8 mouse cellular contexts compared by ENCODE assay signal in the genomic region with DNA sequence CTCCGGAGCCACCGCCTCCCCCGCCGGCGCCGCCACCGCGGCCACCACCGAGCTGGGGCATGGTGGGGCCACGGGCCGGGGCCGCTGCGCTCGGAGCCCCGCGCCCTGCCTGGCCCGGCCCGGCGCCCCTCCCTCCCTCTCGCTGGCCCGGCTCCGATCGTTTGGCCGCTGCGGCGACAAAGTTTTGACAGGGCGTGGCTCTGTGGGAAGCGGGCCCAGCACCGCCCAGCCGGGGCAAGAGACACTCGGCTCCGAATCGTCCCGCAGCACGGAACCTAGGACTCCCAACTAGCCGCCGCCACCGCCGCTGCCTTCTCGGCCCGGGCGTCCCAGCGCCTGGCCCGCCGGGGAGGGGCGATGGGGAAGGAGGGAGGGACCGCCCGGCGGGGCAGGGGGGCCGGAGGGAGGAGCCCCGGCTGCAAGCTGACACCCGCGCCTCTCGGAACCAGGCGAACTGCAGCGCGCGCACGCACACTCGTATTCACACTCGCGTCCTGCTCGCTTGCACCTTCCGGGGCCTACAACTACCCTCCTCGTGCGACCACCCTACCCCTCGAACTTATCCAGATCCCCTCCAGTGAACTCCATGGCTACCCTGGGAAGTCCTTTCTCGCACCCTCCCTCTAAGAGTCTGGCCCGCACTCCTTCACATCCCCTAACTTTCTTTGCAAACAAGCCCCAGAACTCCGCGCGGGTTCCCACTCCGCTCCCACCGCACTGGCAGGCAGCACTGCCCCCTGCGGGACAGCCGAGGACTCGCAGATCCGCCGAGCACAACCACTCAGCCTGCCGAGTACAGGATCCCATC. TPM values are rescaled to one million over a fixed set of nuclear protein-coding genes. Genes with fewer than 3 reads are reported as not detected.
DNase-seq lines count a peak whose midpoint lies in the region; ATAC-seq lines count a peak whose summit lies in the region.

A gene (minus strand): TSS at position 363 of the 808 bp plus-strand sequence.

- H3K36me3 ChIP-seq in embryonic facial prominence, embryonic 11.5 days (replicated peaks; ENCODE audit: control insufficient read depth, insufficient read depth, low read depth, low read length) = no peaks in the 10 kb centered on the region
- H3K36me3 ChIP-seq in midbrain, embryonic 12.5 days = 0 out of 2 replicates have a peak, but pooled peaks cover 3% of the 10 kb centered on the region

- no peaks in the 10 kb centered on the region for H3K27me3 ChIP-seq in embryonic facial prominence, embryonic 11.5 days (ENCODE audit: control insufficient read depth, insufficient read depth, low read length)
- H3K27me3 ChIP-seq in midbrain, embryonic 12.5 days = peaks cover 24% of the 10 kb centered on the region

- under 1% methylated on average over 76 of the region's 80 CpGs for WGBS in embryonic facial prominence, embryonic 11.5 days
- under 1% methylated on average over 70 of the region's 80 CpGs for WGBS in midbrain, embryonic 12.5 days

- H3K4me3 ChIP-seq in embryonic facial prominence, embryonic 11.5 days (ENCODE audit: low read depth, low read length) = peak within 1 kb of the TSS; percentile 91
- peak within 1 kb of the TSS; percentile 88 for H3K4me3 ChIP-seq in midbrain, embryonic 12.5 days

- H3K9ac ChIP-seq in embryonic facial prominence, embryonic 11.5 days (replicated peaks; ENCODE audit: low read length) = peak within 1 kb of the TSS; percentile 90
- peak within 1 kb of the TSS; percentile 81 for H3K9ac ChIP-seq in midbrain, embryonic 12.5 days (replicated peaks)

- peak; percentile 85 for ATAC-seq in embryonic facial prominence, embryonic 11.5 days (replicated peaks; ENCODE audit: insufficient number of reproducible peaks, low FRiP score, low TSS enrichment, low read depth)
- ATAC-seq in midbrain, embryonic 12.5 days (ENCODE audit: low FRiP score, low read depth) = peak; percentile 88
- no peak for ATAC-seq in erythroid progenitor cell, adult 5-6 weeks (replicated peaks; ENCODE audit: low FRiP score, poor library complexity, severe bottlenecking)

- H3K4me1 ChIP-seq in embryonic facial prominence, embryonic 11.5 days (ENCODE audit: control insufficient read depth, insufficient read depth, low read length) = no peaks in the 10 kb centered on the region
- H3K4me1 ChIP-seq in midbrain, embryonic 12.5 days = peaks cover 19% of the 10 kb centered on the region

- H3K27ac ChIP-seq in embryonic facial prominence, embryonic 11.5 days (replicated peaks; ENCODE audit: low read depth, low read length) = peak within 1 kb of the TSS; percentile 90
- peak within 1 kb of the TSS; percentile 83 for H3K27ac ChIP-seq in midbrain, embryonic 12.5 days (replicated peaks)

- peak; percentile 96 for DNase-seq in adrenal gland, postnatal 14 days
- DNase-seq in embryonic facial prominence, embryonic 11.5 days (ENCODE audit: low spot score) = peak; percentile 93
- peak; percentile 99 for DNase-seq in heart, adult 11 months
- peak; percentile 85 for DNase-seq in kidney, adult 11 months
- DNase-seq in left cerebral cortex, postnatal 4 days = peak; percentile 91
- peak; percentile 79 for DNase-seq in skeletal muscle tissue, adult 2 months (ENCODE audit: low read depth, low spot score)

- peak within 1 kb of the TSS; percentile 46 for H3K4me2 ChIP-seq in embryonic facial prominence, embryonic 11.5 days (ENCODE audit: low read depth, low read length)
- peak within 1 kb of the TSS; percentile 94 for H3K4me2 ChIP-seq in midbrain, embryonic 12.5 days (replicated peaks)

- intact Hi-C loops in left cerebral cortex, postnatal 4 days (cut with DNase I) = loop anchor here (1.0 kb wide), 1 partner anchor 142 kb away; no protein-coding TSS in a partner anchor

- H3K9me3 ChIP-seq in embryonic facial prominence, embryonic 11.5 days (replicated peaks; ENCODE audit: control insufficient read depth, low read length) = no peaks in the 10 kb centered on the region
- no peaks in the 10 kb centered on the region for H3K9me3 ChIP-seq in midbrain, embryonic 12.5 days

RNA-seq across cellular contexts. Expression of the gene that starts here (rescaled TPM):
- 18.2 and 21.4 TPM in 2 replicates for total RNA-seq in adrenal gland, postnatal 14 days (2021)
- polyA plus RNA-seq in embryonic facial prominence, embryonic 11.5 days (2014; fragmentation: Nextera tagmentation; extraction: Ambion mirVana) = 23.6 and 28.6 TPM in 2 replicates
- 1 to 10 TPM; 4.1 to 5.3 TPM for total RNA-seq in left cerebral cortex, postnatal 4 days (2021)
- 18.2 and 21.7 TPM in 2 replicates for polyA plus RNA-seq in midbrain, embryonic 12.5 days (2016; fragmentation: Nextera tagmentation; extraction: Ambion mirVana)
- 5.9 TPM in 1 of 2 replicates, not detected in the other for total RNA-seq in erythroid progenitor cell, adult 5-6 weeks (2015; ENCODE audit: low replicate concordance)
- not detected in 2 replicates for total RNA-seq in erythroid progenitor cell, adult 5-6 weeks (2017; ENCODE audit: low replicate concordance)
